Mouse (Mus musculus): Measurements from ENCODE around the gene Mad1l1.
"Not testable (repeated sequence)": the region's sequence is repeated elsewhere in the genome, so short reads cannot be mapped to it uniquely, and the experiment has no call there.

The Mad1l1 gene

GRCm38 (mm10) chr5:140321042-140321755 is at the start of gene Mad1l1, which contains the start of gene Nudt1:
Mad1l1 (minus strand) TSS chr5:140321552.
Nudt1 (plus strand) TSS chr5:140321656.
- ATAC-seq (ENCODE audit: insufficient number of reproducible peaks, low FRiP score, low TSS enrichment): peak; percentile 85

GRCm38 (mm10) chr5:140370446-140371254 is 49.3 kb upstream of the Mad1l1 start:
- no peak for ATAC-seq (ENCODE audit: insufficient number of reproducible peaks, low FRiP score, low TSS enrichment)

- no peak for ATAC-seq (ENCODE audit: insufficient number of reproducible peaks, low FRiP score, low TSS enrichment)
Measured at GRCm38 (mm10) chr5:140369466-140369865, 48.1 kb upstream of the Mad1l1 start.

- no peak for ATAC-seq (ENCODE audit: insufficient number of reproducible peaks, low FRiP score, low TSS enrichment)
Measured at GRCm38 (mm10) chr5:140368926-140369325, 47.6 kb upstream of the Mad1l1 start.

GRCm38 (mm10) chr5:140368126-140368525 is 46.8 kb upstream of the Mad1l1 start:
- not testable (repeated sequence) for ATAC-seq (ENCODE audit: insufficient number of reproducible peaks, low FRiP score, low TSS enrichment)

GRCm38 (mm10) chr5:140364415-140364814 is 43.1 kb upstream of the Mad1l1 start:
- ATAC-seq (ENCODE audit: insufficient number of reproducible peaks, low FRiP score, low TSS enrichment): no peak

- no peak for ATAC-seq (ENCODE audit: insufficient number of reproducible peaks, low FRiP score, low TSS enrichment)
Measured at GRCm38 (mm10) chr5:140359930-140360674, 38.8 kb upstream of the Mad1l1 start.

GRCm38 (mm10) chr5:140357466-140357865 is 36.1 kb upstream of the Mad1l1 start:
- no peak for ATAC-seq (ENCODE audit: insufficient number of reproducible peaks, low FRiP score, low TSS enrichment)

GRCm38 (mm10) chr5:140355934-140356333 is 34.6 kb upstream of the Mad1l1 start:
- no peak for ATAC-seq (ENCODE audit: insufficient number of reproducible peaks, low FRiP score, low TSS enrichment)

GRCm38 (mm10) chr5:140352352-140352751 is 31.0 kb upstream of the Mad1l1 start:
- ATAC-seq (ENCODE audit: insufficient number of reproducible peaks, low FRiP score, low TSS enrichment): no peak

- ATAC-seq (ENCODE audit: insufficient number of reproducible peaks, low FRiP score, low TSS enrichment): no peak
Measured at GRCm38 (mm10) chr5:140350731-140351497, 29.6 kb upstream of the Mad1l1 start.

- no peak for ATAC-seq (ENCODE audit: insufficient number of reproducible peaks, low FRiP score, low TSS enrichment)
Measured at GRCm38 (mm10) chr5:140349882-140350281, 28.5 kb upstream of the Mad1l1 start.

GRCm38 (mm10) chr5:140346050-140346449 is 24.7 kb upstream of the Mad1l1 start:
- ATAC-seq (ENCODE audit: insufficient number of reproducible peaks, low FRiP score, low TSS enrichment): no peak

- no peak for ATAC-seq (ENCODE audit: insufficient number of reproducible peaks, low FRiP score, low TSS enrichment)
Measured at GRCm38 (mm10) chr5:140345244-140345643, 23.9 kb upstream of the Mad1l1 start.

GRCm38 (mm10) chr5:140342880-140343279 is 21.5 kb upstream of the Mad1l1 start:
- ATAC-seq (ENCODE audit: insufficient number of reproducible peaks, low FRiP score, low TSS enrichment): no peak

- no peak for ATAC-seq (ENCODE audit: insufficient number of reproducible peaks, low FRiP score, low TSS enrichment)
Measured at GRCm38 (mm10) chr5:140339836-140340235, 18.5 kb upstream of the Mad1l1 start.

- no peak for ATAC-seq (ENCODE audit: insufficient number of reproducible peaks, low FRiP score, low TSS enrichment)
Measured at GRCm38 (mm10) chr5:140338779-140339178, 17.4 kb upstream of the Mad1l1 start.

GRCm38 (mm10) chr5:140336680-140337079 is 15.3 kb upstream of the Mad1l1 start:
- no peak for ATAC-seq (ENCODE audit: insufficient number of reproducible peaks, low FRiP score, low TSS enrichment)

GRCm38 (mm10) chr5:140333631-140334030 is 12.3 kb upstream of the Mad1l1 start:
- no peak for ATAC-seq (ENCODE audit: insufficient number of reproducible peaks, low FRiP score, low TSS enrichment)

GRCm38 (mm10) chr5:140332519-140332918 is 11.2 kb upstream of the Mad1l1 start:
- ATAC-seq (ENCODE audit: insufficient number of reproducible peaks, low FRiP score, low TSS enrichment): no peak

Measured in cerebellum, adult (tissue).